In the genomic region with DNA sequence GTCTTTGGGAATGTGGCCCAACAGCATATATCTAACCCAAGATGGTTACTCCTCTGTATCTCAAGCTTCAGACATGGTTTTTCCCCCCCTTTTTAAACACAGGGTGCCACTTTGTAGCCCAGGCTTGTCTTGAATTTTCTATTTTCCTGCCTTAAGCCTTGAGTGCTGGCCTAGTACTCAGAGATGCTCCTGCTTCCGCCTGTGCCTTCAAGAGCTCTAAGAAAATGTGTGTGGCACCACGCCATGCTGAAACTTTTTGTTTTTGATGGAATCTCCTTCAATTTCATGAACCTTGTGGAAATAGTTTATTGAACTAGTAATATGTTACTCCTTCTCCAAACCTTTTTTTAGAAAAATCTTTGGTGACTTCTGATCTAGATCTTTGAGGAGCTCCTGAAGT, we compare ENCODE assay signal across 35 mouse cellular contexts.
"Had no signal": no experiment of that assay in that cellular context is flagged by ENCODE, and none has a peak within 500 bp of the region (broad histone marks: within the 10 kb centered on the region; RNA-seq: fewer than 3 reads in every experiment).

No protein-coding gene starts in this region.

- H3K9me3 ChIP-seq: heart, embryonic 10.5 days; heart, embryonic 12.5 days; heart, embryonic 13.5 days; heart, embryonic 15.5 days; hindbrain, embryonic 12.5 days; hindbrain, embryonic 13.5 days; hindbrain, embryonic 15.5 days; intestine, embryonic 15.5 days; kidney, embryonic 15.5 days had no signal

- H3K27me3 ChIP-seq: hindbrain, embryonic 13.5 days; hindbrain, embryonic 15.5 days; intestine, embryonic 15.5 days had no signal

- H3K4me1 ChIP-seq: heart, embryonic 10.5 days; heart, embryonic 12.5 days; heart, embryonic 13.5 days; heart, embryonic 15.5 days; hindbrain, embryonic 10.5 days; hindbrain, embryonic 12.5 days; hindbrain, embryonic 13.5 days; hindbrain, embryonic 15.5 days; intestine, embryonic 15.5 days; kidney, embryonic 15.5 days had no signal

- H3K27ac ChIP-seq: heart, embryonic 10.5 days; heart, embryonic 13.5 days; heart, embryonic 15.5 days; hindbrain, embryonic 10.5 days; hindbrain, embryonic 12.5 days; hindbrain, embryonic 13.5 days; hindbrain, embryonic 14.5 days; hindbrain, embryonic 15.5 days; hindbrain, postnatal 0 days; intestine, embryonic 15.5 days; kidney, embryonic 15.5 days; kidney, postnatal 0 days; layer of hippocampus, adult 2 months had no signal

- DNase-seq: heart, postnatal 10 days; heart, postnatal 14 days; heart, postnatal 36 days; heart, postnatal 4 days; kidney, adult 11 months; kidney, adult 18-20 months; kidney, adult 2 months; kidney, adult 8-10 months; kidney, adult 9 months; kidney, postnatal 10 days; kidney, postnatal 14 days; kidney, postnatal 25 days; kidney, postnatal 36 days; kidney, postnatal 4 days; layer of hippocampus, adult 9-11 months; layer of hippocampus, postnatal 36 days had no signal

- H3K9ac ChIP-seq: heart, embryonic 12.5 days; heart, embryonic 13.5 days; heart, embryonic 15.5 days; hindbrain, embryonic 12.5 days; hindbrain, embryonic 13.5 days; hindbrain, embryonic 14.5 days; hindbrain, embryonic 15.5 days; intestine, embryonic 15.5 days; kidney, embryonic 15.5 days had no signal

- H3K36me3 ChIP-seq: intestine, embryonic 15.5 days had no signal

- H3K4me2 ChIP-seq: heart, embryonic 11.5 days; heart, embryonic 12.5 days; heart, embryonic 13.5 days; heart, embryonic 15.5 days; hindbrain, embryonic 12.5 days; hindbrain, embryonic 13.5 days; hindbrain, embryonic 14.5 days; hindbrain, embryonic 15.5 days; intestine, embryonic 15.5 days; kidney, embryonic 15.5 days had no signal

- H3K4me3 ChIP-seq: heart, embryonic 10.5 days; heart, embryonic 12.5 days; heart, embryonic 13.5 days; heart, embryonic 15.5 days; hindbrain, embryonic 10.5 days; hindbrain, embryonic 12.5 days; hindbrain, embryonic 13.5 days; hindbrain, embryonic 15.5 days; intestine, embryonic 15.5 days; kidney, embryonic 15.5 days; layer of hippocampus, adult 2 months had no signal

- ATAC-seq: hindbrain, embryonic 16.5 days; hindbrain, postnatal 0 days; inflammation-experienced regulatory T-cells, adult 6 months; intestine, embryonic 15.5 days; intestine, embryonic 16.5 days; intestine, postnatal 0 days had no signal
